Mouse (Mus musculus) embryonic facial prominence, embryonic 12.5 days (tissue): ENCODE data around the gene Coasy. TPM values are rescaled to one million over a fixed set of nuclear protein-coding genes. Genes with fewer than 3 reads are reported as not detected.

ENCODE experiments used
- ATAC-seq: fragments of 200-750 bp; cut with Nextera tagmentation; 2 replicates; pipeline ENCODE4 v1.8.0; 2017; ENCODE audit not compliant: insufficient number of reproducible peaks, insufficient read depth, low FRiP score, low TSS enrichment
- H3K27ac ChIP-seq: fragments of 300-500 bp; sonication (generic); 2 replicates; pipeline ENCODE4 v1.5.1; 2016; ENCODE audit warnings: mild to moderate bottlenecking
- H3K27me3 ChIP-seq: fragments of 300-500 bp; sonication (generic); 2 replicates; pipeline ENCODE4 v1.6.1; 2016; ENCODE audit warnings: mild to moderate bottlenecking, moderate library complexity
- H3K36me3 ChIP-seq: fragments of 300-500 bp; sonication (generic); 2 replicates; pipeline ENCODE4 v1.6.1; 2016; ENCODE audit warnings: mild to moderate bottlenecking
- H3K4me1 ChIP-seq: fragments of 300-500 bp; sonication (generic); 2 replicates; pipeline ENCODE4 v1.6.1; 2016
- H3K4me2 ChIP-seq: fragments of 300-500 bp; sonication (generic); replicated peaks from 2 replicates; pipeline ENCODE4 v1.6.1; 2016; ENCODE audit warnings: mild to moderate bottlenecking, moderate library complexity
- H3K4me3 ChIP-seq: fragments of 300-500 bp; sonication (generic); 2 replicates; pipeline ENCODE4 v1.5.1; 2016; ENCODE audit warnings: mild to moderate bottlenecking
- H3K9ac ChIP-seq: fragments of 300-500 bp; sonication (generic); 2 replicates; pipeline ENCODE4 v1.6.1; 2016; ENCODE audit warnings: mild to moderate bottlenecking, moderate library complexity
- H3K9me3 ChIP-seq: fragments of 300-500 bp; sonication (generic); 2 replicates; pipeline ENCODE4 v1.6.1; 2016; ENCODE audit warnings: mild to moderate bottlenecking, moderate library complexity
- WGBS: fragments of 180-500 bp; shearing (Covaris S2); methylation state at CpG from one replicate; pipeline ENCODE4 v1.1.7; 2016; 5-methylcytosine and 5-hydroxymethylcytosine counted together
- polyA plus RNA-seq: library from polyadenylated mRNA; unstranded; fragments of >200 nt; fragmentation: Nextera tagmentation; extraction: Ambion mirVana; gene quantifications from 2 replicates; pipeline ENCODE4 v1.2.1, GENCODE M21; 2016

The Coasy gene
- polyA plus RNA-seq, 1 experiment from 2014 or later: 45.6 TPM

DNA sequence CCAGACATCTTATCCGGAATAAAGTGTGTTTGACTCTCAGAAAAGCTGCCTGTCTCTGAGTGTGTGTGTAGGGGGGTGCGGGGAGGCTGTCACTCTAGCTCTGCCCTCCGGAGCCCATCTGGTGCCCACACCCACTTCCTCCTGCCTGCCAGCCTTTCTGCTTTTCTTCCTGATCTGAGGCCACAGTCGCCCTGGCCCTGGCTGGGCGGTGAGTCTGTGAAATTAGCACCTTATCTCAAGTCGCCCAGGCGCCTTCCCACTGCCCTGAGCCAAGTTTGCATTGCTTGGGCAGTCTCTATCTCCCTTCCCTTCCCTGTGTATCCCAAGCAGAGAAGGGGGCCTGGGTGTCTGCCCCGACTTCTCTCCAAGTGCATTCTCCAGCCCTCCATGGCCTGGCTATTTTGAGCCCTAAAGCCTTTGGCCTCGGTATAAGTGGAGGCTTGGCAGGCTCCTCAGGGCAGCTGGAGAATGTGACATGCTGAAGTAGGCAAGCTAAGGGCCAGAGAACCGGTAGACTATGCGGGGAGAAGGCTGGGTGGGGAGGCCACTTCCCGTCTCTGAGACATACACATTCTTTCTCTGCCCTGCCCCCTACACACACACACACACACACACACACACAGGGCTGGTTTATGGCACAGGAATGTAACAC is 18.6 kb upstream of the Coasy start:
- peaks cover 31% of the 10 kb centered on the region for H3K4me1 ChIP-seq
- 0 out of 2 replicates have a peak, but pooled peaks have one; percentile 38 for ATAC-seq
- H3K9me3 ChIP-seq: no peaks in the 10 kb centered on the region
- no peak overlapping the region for H3K4me3 ChIP-seq
- H3K36me3 ChIP-seq: peaks cover 16% of the 10 kb centered on the region; the same call in 1 of the 2 replicates
- H3K4me2 ChIP-seq: 0 out of 2 replicates have a peak overlapping the region, but pooled peaks have one; percentile 9
- WGBS: 38% methylated on average over 12 of the region's 12 CpGs
- no peak overlapping the region for H3K9ac ChIP-seq
- no peaks in the 10 kb centered on the region for H3K27me3 ChIP-seq
- H3K27ac ChIP-seq: peak overlapping the region; percentile 86

DNA sequence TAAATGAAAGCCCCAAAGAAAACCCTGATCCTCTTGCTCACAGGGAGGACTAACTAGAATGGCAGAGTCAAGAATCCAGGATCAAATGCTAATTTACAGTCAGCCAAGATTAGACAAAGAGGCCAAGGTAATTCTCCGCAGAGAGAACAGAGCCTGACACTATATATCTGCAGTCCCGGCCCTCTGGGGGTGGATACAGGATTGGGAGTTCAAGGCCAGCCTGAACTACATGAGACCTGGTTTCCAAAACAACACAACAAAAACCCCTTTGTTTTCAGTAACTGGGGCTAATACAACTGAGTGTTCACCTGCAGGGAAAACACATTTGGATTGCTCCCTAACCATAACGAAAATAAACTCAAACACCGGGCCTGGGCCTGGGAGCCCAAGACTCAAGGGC is 17.9 kb upstream of the Coasy start:
- Histone ChIP-seq H3K27me3 (no peaks in the 10 kb centered on the region), H3K27ac (peak overlapping the region; percentile 86), H3K4me2 (no peak overlapping the region), H3K9me3 (no peaks in the 10 kb centered on the region), H3K36me3 (peaks cover 13% of the 10 kb centered on the region; the same call in 1 of the 2 replicates), H3K4me1 (peaks cover 31% of the 10 kb centered on the region), H3K4me3 (no peak overlapping the region), H3K9ac (no peak overlapping the region)
- ATAC-seq: no peak
- 68% methylated on average over 4 of the region's 4 CpGs for WGBS

DNA sequence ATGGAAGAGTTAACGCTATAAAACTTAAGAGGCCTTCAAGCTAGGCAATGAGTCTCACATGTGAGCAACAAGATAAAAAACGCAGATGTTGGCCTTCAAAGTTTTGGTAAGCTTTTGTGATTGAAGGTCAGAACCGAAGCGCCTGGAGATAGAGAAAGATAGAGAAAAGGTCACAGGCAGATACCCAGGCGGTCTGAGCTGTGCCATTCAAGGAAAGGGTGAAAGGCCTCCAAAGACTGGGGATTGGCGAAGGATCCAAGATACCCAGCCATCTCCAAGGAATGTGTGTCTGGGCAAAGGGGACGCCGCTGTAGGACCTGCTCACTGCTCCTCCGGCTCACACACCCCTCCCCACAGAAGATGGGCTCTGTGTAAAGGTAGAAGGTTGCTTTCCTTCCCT is 17.4 kb upstream of the Coasy start:
- no peak overlapping the region for H3K9ac ChIP-seq
- no peak overlapping the region for H3K4me3 ChIP-seq
- H3K4me1 ChIP-seq: peaks cover 28% of the 10 kb centered on the region
- H3K36me3 ChIP-seq: peaks cover 13% of the 10 kb centered on the region; the same call in 1 of the 2 replicates
- no peaks in the 10 kb centered on the region for H3K27me3 ChIP-seq
- ATAC-seq: no peak
- no peaks in the 10 kb centered on the region for H3K9me3 ChIP-seq
- no peak overlapping the region for H3K4me2 ChIP-seq
- no peak overlapping the region for H3K27ac ChIP-seq
- WGBS: 89% methylated on average over 9 of the region's 9 CpGs

DNA sequence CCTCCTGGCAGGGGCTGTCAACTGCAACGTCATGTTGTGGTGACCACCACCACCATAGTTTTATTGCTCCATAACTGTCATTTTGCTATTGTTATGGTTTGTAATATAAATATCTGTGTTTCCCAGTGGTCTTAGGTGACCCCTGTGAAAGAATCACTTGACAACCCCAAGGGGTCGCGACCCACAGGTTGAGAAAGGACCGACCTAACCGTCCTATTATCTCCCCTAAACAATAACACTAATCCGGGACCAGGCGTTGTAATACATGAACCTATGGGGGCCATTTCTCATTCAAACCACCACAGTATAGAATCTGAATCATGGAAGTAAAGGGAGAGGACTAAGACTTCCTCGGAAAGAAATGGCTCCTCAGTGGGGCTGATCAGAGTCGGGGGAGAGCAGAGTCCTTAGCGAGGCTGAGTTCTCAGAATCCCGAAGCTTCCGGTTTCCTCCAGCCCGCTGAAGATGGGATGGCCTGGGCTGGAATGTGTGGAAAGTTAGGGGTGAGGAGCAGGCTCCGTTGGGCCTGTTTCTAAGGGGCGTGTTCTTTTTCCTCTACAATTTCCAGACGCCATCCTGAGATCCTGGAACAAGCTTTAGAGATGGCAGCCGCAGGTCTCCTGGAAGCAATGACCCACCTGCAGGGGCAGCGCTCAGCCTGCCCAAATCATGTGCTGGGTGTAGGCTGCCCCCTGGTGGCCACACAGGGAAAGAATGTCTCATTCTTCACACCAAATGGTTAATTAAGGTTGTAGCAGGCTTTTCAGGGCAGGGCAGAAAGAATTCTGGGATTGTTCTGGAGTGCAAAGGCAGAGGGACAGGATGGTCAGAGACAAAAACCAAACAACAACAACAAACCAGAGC is 15.6 kb upstream of the Coasy start:
- WGBS: 22% methylated on average over 18 of the region's 18 CpGs
- Histone ChIP-seq H3K36me3 (peaks cover 10% of the 10 kb centered on the region; the same call in 1 of the 2 replicates), H3K4me1 (peaks cover 27% of the 10 kb centered on the region), H3K27ac (no peak overlapping the region), H3K27me3 (peaks cover 12% of the 10 kb centered on the region; the same call in 1 of the 2 replicates), H3K9me3 (no peaks in the 10 kb centered on the region), H3K4me3 (peak overlapping the region; percentile 12; the same call in 1 of the 2 replicates), H3K9ac (no peak overlapping the region), H3K4me2 (peak overlapping the region; percentile 43)
- no peak for ATAC-seq

DNA sequence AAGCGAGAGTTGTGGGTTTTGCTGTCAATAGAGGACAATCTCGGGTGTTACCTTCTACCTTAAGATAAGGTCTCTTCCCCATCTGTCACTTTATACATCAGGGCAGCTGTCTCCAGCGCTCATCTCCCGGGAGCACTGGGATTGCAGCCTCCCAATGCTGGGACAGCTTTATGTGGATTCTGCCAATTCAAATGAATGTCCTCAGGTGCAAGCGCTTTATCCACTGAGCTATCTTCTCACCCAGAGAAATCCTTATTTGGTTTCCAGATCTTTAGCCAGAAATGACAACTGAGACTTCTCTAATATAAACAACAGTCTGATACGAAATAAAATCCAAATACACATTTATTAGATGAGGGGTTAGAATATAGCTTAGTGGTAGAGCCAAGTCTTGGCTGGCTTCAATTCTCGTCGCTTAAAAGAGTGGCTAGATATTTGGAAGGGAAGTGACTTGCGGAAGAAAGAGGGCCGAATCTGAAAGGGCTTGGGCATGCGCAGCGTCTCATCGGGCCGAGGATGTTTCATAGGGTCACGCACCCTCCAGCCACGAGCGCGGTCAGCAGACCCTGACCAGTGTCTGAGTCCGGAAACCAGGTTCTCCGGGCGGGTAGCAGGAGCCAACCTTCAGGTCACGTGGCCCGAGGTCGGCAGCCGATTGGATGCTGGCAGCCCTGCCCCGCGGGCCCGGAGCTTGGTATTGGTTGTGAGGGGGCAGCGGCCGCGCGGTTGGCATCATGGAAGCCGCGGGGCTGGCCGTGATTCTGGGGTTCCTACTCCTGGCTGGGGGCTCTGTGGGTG is 12.8 kb upstream of the Coasy start, which contains the start of gene Naglu:
TSS of gene Naglu (plus strand) at position 622 of the 798 bp plus-strand sequence.
- peak within 1 kb of the TSS; percentile 72 for H3K4me3 ChIP-seq
- H3K27ac ChIP-seq: no peak within 1 kb of the TSS
- peak; percentile 52; the same call in 1 of the 2 replicates for ATAC-seq
- peak within 1 kb of the TSS; percentile 98 for H3K4me2 ChIP-seq
- H3K27me3 ChIP-seq: peaks cover 19% of the 10 kb centered on the region
- H3K9me3 ChIP-seq: no peaks in the 10 kb centered on the region
- 4% methylated on average over 35 of the region's 35 CpGs for WGBS
- no peaks in the 10 kb centered on the region for H3K36me3 ChIP-seq
- H3K4me1 ChIP-seq: peaks cover 6% of the 10 kb centered on the region; the same call in 1 of the 2 replicates
- H3K9ac ChIP-seq: peak within 1 kb of the TSS; percentile 69

DNA sequence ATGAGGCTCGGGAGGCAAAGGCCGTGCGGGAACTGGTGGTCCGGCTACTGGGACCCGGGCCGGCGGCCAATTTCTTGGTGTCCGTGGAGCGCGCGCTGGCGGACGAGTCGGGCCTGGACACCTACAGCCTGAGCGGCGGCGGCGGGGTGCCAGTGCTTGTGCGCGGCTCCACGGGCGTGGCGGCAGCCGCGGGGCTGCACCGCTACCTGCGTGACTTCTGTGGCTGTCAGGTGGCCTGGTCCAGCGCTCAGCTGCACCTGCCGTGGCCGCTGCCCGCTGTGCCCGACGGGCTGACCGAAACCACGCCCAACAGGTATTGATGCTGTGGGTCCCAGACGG is 12.2 kb upstream of the Coasy start:
- Histone ChIP-seq H3K27me3 (peaks cover 19% of the 10 kb centered on the region), H3K4me3 (peak overlapping the region; percentile 72), H3K27ac (no peak overlapping the region), H3K36me3 (no peaks in the 10 kb centered on the region), H3K4me2 (peak overlapping the region; percentile 98), H3K9ac (peak overlapping the region; percentile 69), H3K4me1 (peaks cover 6% of the 10 kb centered on the region; the same call in 1 of the 2 replicates), H3K9me3 (no peaks in the 10 kb centered on the region)
- WGBS: under 1% methylated on average over 36 of the region's 36 CpGs
- 0 out of 2 replicates have a peak, but pooled peaks have one; percentile 30 for ATAC-seq

DNA sequence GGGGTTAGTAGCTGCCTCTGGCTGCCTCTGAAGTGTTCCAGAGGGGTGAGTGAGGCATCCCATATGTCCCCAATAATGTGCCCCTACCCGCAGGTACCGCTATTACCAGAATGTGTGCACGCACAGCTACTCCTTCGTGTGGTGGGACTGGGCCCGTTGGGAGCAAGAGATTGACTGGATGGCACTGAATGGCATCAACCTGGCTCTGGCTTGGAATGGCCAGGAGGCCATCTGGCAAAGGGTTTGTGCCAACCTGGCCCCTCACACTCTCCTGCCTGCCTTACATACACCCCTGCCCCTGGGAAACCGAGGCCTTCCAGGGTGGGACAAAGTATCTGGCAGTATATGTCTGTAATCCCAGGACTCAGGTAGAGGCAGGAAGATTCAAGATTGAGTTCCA is 11.4 kb upstream of the Coasy start:
- Histone ChIP-seq H3K4me2 (peak overlapping the region; percentile 98), H3K9ac (peak overlapping the region; percentile 69; the same call in 1 of the 2 replicates), H3K4me3 (0 out of 2 replicates have a peak overlapping the region, but pooled peaks have one; percentile 72)

DNA sequence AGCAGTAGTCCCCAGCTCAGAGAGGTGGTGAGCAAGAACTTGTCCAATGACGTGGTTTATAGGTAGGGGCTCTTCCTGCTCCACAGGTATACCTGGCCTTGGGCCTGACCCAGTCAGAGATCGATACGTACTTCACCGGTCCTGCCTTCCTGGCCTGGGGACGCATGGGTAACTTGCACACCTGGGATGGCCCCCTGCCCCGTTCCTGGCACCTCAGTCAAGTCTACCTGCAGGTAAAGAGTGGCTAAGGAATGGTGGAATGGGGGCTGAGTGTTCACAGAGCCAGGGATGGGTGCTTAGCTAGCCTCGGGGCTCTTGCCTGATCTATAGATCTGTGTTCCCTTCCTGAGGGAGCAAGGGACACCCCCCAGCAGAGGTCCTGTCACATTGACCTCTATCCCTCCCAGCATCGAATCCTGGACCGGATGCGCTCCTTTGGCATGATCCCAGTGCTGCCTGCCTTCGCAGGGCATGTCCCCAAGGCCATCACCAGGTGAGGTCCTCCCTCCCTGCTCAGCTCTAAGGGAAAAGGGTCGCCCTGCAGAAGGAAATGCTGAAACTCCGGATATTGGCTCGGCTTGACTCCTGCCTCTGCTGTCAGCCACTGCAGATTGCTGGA is 10.4 kb upstream of the Coasy start:
- Histone ChIP-seq H3K4me2 (no peak overlapping the region), H3K9ac (no peak overlapping the region), H3K4me3 (no peak overlapping the region), H3K4me1 (peaks cover 6% of the 10 kb centered on the region; the same call in 1 of the 2 replicates), H3K9me3 (no peaks in the 10 kb centered on the region), H3K36me3 (no peaks in the 10 kb centered on the region), H3K27ac (no peak overlapping the region), H3K27me3 (peaks cover 29% of the 10 kb centered on the region)
- ATAC-seq: no peak
- WGBS: 74% methylated on average over 14 of the region's 14 CpGs

More for the DNA sequence above, 11.4 kb upstream of the Coasy start:
- H3K27me3 ChIP-seq: peaks cover 19% of the 10 kb centered on the region
- WGBS: 75% methylated on average over 6 of the region's 6 CpGs
- no peak overlapping the region for H3K27ac ChIP-seq
- peaks cover 6% of the 10 kb centered on the region; the same call in 1 of the 2 replicates for H3K4me1 ChIP-seq
- H3K9me3 ChIP-seq: no peaks in the 10 kb centered on the region
- H3K36me3 ChIP-seq: no peaks in the 10 kb centered on the region
- ATAC-seq: no peak

DNA sequence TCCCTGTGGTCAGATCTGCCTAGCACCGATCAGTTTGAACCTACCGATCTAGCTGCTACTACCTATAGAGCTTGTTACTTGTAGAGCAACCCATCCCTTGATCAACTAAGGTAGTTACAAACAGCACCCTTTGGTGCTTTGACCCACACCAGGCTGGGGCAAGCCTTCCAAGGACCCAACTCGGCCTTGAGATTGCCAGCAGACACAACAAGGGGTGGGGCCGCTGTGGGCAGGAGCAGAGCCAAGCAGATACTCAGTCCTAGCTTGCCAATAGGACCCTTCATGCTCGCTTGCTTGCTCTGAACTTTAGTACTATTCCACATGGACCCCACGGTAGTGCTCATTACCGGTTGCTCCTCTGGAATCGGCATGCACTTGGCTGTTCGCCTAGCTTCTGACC is 4.2 kb upstream of the Coasy start, which contains the start of gene Hsd17b1:
TSS of gene Hsd17b1 (plus strand) at position 291 of the 400 bp plus-strand sequence.
- no peaks in the 10 kb centered on the region for H3K36me3 ChIP-seq
- H3K4me1 ChIP-seq: peaks cover 7% of the 10 kb centered on the region
- no peak within 1 kb of the TSS for H3K27ac ChIP-seq
- ATAC-seq: no peak
- no peak within 1 kb of the TSS for H3K4me3 ChIP-seq
- H3K27me3 ChIP-seq: peaks cover 57% of the 10 kb centered on the region
- 69% methylated on average over 9 of the region's 9 CpGs for WGBS
- H3K9ac ChIP-seq: no peak within 1 kb of the TSS
- no peaks in the 10 kb centered on the region for H3K9me3 ChIP-seq
- no peak within 1 kb of the TSS for H3K4me2 ChIP-seq

DNA sequence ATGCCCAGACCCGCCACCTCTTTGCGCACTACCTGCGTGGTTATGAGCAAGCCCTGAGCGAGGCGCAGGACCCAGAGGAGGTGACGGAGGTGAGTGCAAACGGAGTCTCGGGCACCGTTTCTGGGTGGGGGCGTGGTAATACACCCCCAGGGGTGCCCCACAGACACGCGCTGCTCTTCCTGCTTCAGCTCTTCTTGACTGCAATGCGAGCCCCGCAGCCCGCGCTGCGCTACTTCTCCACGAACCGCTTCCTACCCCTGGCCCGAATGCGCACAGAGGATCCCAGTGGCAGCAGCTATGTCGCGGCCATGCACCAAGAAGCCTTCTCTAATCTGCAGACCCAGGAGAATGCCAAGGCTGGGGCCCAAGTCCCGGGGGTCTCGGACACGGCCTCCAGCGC is 2.6 kb upstream of the Coasy start:
- Histone ChIP-seq H3K27ac (no peak overlapping the region), H3K9me3 (no peaks in the 10 kb centered on the region), H3K4me1 (peaks cover 18% of the 10 kb centered on the region), H3K27me3 (peaks cover 57% of the 10 kb centered on the region), H3K4me2 (peak overlapping the region; percentile 32), H3K9ac (no peak overlapping the region), H3K4me3 (peak overlapping the region; percentile 4; the same call in 1 of the 2 replicates), H3K36me3 (peaks cover 5% of the 10 kb centered on the region; the same call in 1 of the 2 replicates)
- ATAC-seq: no peak
- 2% methylated on average over 27 of the region's 27 CpGs for WGBS
